Mouse (Mus musculus) liver, postnatal 0 days (tissue): Measurements from ENCODE around the gene Tmem260. TPM values are rescaled to one million over a fixed set of nuclear protein-coding genes. Genes with fewer than 3 reads are reported as not detected.

ENCODE experiments used
- ATAC-seq: fragments of 200-750 bp; cut with Nextera tagmentation; 2 replicates; pipeline ENCODE4 v1.8.0; 2017; ENCODE audit warnings: mild to moderate bottlenecking, moderate library complexity
- DNase-seq: peaks from one replicate; pipeline ENCODE4 v3.0.0-alpha.2; 2016
- H3K27ac ChIP-seq: fragments of 300-500 bp; sonication (generic); 2 replicates; pipeline ENCODE4 v1.5.1; 2014; ENCODE audit warnings: antibody characterized with exemption, moderate library complexity, mild to moderate bottlenecking, low read depth
- H3K27me3 ChIP-seq: fragments of 300-500 bp; sonication (generic); 2 replicates; pipeline ENCODE4 v1.6.1; 2014; ENCODE audit warnings: low read length, control low read depth, mixed read lengths; ENCODE audit not compliant: insufficient read depth
- H3K36me3 ChIP-seq: fragments of 300-500 bp; sonication (generic); replicated peaks from 2 replicates; pipeline ENCODE4 v1.6.1; 2014; ENCODE audit warnings: mild to moderate bottlenecking, control low read depth, low read length, moderate library complexity, mixed read lengths; ENCODE audit not compliant: insufficient read depth
- H3K4me1 ChIP-seq: fragments of 300-500 bp; sonication (generic); 2 replicates; pipeline ENCODE4 v1.6.1; 2014; ENCODE audit warnings: antibody characterized with exemption, mild to moderate bottlenecking, control low read depth; ENCODE audit not compliant: insufficient read depth
- H3K4me2 ChIP-seq: fragments of 300-500 bp; sonication (generic); 2 replicates; pipeline ENCODE4 v1.6.1; 2014; ENCODE audit warnings: low read depth, mild to moderate bottlenecking, low read length, moderate library complexity, mixed read lengths
- H3K4me3 ChIP-seq: fragments of 300-500 bp; sonication (generic); 2 replicates; pipeline ENCODE4 v1.5.1; 2014; ENCODE audit warnings: low read depth, low read length
- H3K9ac ChIP-seq: fragments of 300-500 bp; sonication (generic); replicated peaks from 2 replicates; pipeline ENCODE4 v1.6.1; 2014; ENCODE audit warnings: mild to moderate bottlenecking, moderate library complexity
- H3K9me3 ChIP-seq: fragments of 300-500 bp; sonication (generic); 2 replicates; pipeline ENCODE4 v1.6.1; 2016; ENCODE audit warnings: mild to moderate bottlenecking, control low read depth, low read length, mixed read lengths
- CTCF ChIP-seq: sonication (generic); IDR thresholded peaks from 2 replicates; pipeline ENCODE4 v1.5.1; 2016; ENCODE audit warnings: antibody characterized with exemption, low read depth
- EP300 ChIP-seq: IDR thresholded peaks from 2 replicates; pipeline ENCODE4 v1.6.1; 2016; ENCODE audit warnings: antibody characterized with exemption, low read depth, mild to moderate bottlenecking
- WGBS: fragments of 180-500 bp; shearing (Covaris S2); extraction: QIAGEN DNeasy Blood & Tissue Kit; methylation state at CpG from one replicate; pipeline ENCODE4 v1.1.7; 2014; ENCODE audit not compliant: insufficient replicate concordance; 5-methylcytosine and 5-hydroxymethylcytosine counted together
- polyA plus RNA-seq: library from polyadenylated mRNA; unstranded; fragments of >200 nt; fragmentation: Nextera tagmentation; extraction: Ambion mirVana; gene quantifications from 2 replicates; pipeline ENCODE4 v1.2.1, GENCODE M21; 2015

Gene Tmem260
- polyA plus RNA-seq, 1 experiment from 2014 or later: 5.4 TPM

DNA sequence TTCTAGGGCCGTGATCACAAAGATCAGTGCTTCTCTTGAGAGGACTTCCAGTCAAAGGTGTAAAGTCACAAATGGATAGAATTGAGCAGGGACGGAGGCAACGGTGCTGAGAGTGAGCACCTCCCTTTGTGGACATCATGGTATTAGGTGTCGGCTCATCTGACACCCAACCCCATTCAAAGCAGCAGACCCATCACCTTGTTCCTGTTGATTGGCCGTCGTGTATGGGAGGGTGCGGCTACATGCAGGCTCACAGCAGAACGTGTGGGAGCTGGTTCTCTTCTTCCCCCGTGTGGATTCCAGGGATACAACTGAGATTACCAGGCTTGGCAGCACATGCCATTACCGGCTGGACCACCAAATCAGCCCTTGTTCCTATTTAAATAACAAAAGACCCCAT, 84.7 kb downstream of the Tmem260 start:
- Histone ChIP-seq H3K4me3 (no peak overlapping the region), H3K36me3 (no peaks in the 10 kb centered on the region), H3K9ac (no peak overlapping the region), H3K27me3 (no peaks in the 10 kb centered on the region), H3K27ac (no peak overlapping the region), H3K4me1 (no peaks in the 10 kb centered on the region), H3K9me3 (no peaks in the 10 kb centered on the region), H3K4me2 (no peak overlapping the region)
- TF ChIP-seq EP300 (no peak), CTCF (no peak)
- DNase-seq (no peak), ATAC-seq (no peak)
- 59% methylated on average over 10 of the region's 10 CpGs for WGBS

DNA sequence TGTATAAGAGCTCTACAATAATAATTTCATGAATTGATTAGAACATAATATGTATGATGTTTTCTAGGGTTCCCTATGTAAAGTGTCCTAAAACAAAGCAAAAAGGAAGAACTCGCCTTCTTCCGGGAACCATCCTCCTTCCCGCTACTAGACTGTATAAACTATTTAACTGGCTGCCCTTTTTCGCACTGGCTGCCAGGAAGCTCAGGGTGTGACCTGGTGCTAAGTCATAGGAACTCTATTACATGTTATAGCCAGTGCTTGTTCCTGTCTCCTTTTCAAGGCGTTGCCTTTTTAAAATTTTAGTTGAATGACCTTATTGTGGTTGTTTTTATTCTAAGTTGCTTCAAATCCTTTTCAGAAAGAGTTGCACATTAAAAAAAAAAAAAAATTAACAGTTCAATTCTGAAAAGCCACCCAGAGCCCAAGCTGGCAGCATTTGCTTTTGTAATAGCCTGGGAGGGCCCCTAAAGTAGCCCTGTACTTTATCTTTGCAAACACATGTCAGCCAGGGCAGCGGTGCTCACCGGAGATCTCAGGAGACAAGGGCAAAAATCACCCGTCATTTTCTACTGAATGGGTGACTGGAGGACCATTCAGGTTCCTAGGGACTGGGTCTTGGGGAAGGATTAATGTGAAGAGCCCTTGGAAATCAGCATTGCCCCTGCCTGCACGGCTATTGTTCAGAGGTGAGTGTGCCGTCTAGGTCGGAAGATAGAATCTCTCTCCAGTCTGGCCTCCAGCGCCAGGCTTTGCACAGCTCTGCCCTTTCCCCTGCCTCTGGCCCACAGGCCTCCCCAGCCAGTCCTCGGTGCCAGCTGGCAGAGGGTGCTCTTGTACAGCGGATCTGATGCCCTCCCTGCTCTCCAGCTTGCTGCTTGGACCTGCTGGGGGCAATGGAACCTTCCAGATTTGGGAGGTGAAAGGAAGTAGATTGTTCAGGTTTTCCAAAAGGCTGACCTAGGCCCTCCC, 92.2 kb downstream of the Tmem260 start:
- no peaks in the 10 kb centered on the region; the same call in 1 of the 2 replicates for H3K4me1 ChIP-seq
- WGBS: 47% methylated on average over 14 of the region's 14 CpGs
- peak overlapping the region; percentile 41 for H3K4me3 ChIP-seq
- no peaks in the 10 kb centered on the region for H3K36me3 ChIP-seq
- H3K9ac ChIP-seq: peak overlapping the region; percentile 53
- peak; percentile 60 for DNase-seq
- peak overlapping the region; percentile 52 for H3K4me2 ChIP-seq
- ATAC-seq: peak; percentile 96
- peak overlapping the region; percentile 79 for H3K27ac ChIP-seq
- TF ChIP-seq EP300: peak; percentile 94
- TF ChIP-seq CTCF: peak; percentile 54
- H3K9me3 ChIP-seq: no peaks in the 10 kb centered on the region
- H3K27me3 ChIP-seq: no peaks in the 10 kb centered on the region

DNA sequence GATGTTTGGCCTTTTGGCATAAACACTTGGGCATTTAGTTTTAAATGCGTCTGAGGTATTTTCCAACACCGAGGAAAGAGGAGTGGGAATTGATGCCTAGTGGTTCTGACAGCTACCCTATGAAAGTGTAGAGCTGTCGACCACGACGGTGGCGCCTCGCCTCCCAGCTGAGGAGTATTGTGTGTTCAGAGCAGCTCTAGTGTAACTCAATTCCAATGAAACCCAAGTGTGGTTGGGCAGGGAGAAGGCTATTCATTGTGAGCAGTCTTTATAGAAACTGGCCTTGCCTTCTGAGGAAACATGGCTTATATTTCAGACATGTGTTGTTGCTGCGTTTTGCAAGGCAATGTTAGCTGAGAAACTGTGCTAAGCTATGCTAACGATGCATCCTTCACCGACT, 99.2 kb downstream of the Tmem260 start:
- ATAC-seq (no peak), DNase-seq (no peak)
- Histone ChIP-seq H3K27me3 (no peaks in the 10 kb centered on the region), H3K27ac (no peak overlapping the region), H3K36me3 (no peaks in the 10 kb centered on the region), H3K4me3 (no peak overlapping the region), H3K4me2 (no peak overlapping the region), H3K9ac (no peak overlapping the region), H3K4me1 (no peaks in the 10 kb centered on the region), H3K9me3 (no peaks in the 10 kb centered on the region)
- TF ChIP-seq EP300 (no peak), CTCF (no peak)
- 83% methylated on average over 10 of the region's 10 CpGs for WGBS

DNA sequence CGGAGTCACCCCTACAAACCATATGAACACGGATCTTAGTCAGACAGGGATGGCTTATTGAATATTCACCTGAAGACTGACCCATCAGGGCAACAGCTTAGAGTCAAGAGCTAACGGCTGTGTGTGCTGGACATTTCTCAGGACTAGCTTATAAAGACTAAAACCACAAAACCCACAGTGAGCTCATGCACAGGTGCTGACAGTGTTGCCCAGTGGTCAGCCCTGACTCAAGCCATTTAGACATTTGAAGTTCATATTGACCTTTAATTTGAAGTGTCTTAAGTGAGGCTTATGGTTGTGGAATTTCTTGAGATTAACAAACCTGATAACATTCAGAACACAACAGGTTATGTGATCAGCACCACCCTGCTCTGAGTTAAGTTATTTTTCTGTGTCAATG, 100.1 kb downstream of the Tmem260 start:
- DNase-seq (no peak), ATAC-seq (no peak)
- Histone ChIP-seq H3K4me2 (no peak overlapping the region), H3K36me3 (no peaks in the 10 kb centered on the region), H3K4me3 (no peak overlapping the region), H3K9ac (no peak overlapping the region), H3K27ac (no peak overlapping the region), H3K9me3 (no peaks in the 10 kb centered on the region), H3K27me3 (no peaks in the 10 kb centered on the region), H3K4me1 (no peaks in the 10 kb centered on the region)
- TF ChIP-seq CTCF (no peak), EP300 (no peak)
- 74% methylated on average over 3 of the region's 3 CpGs for WGBS

DNA sequence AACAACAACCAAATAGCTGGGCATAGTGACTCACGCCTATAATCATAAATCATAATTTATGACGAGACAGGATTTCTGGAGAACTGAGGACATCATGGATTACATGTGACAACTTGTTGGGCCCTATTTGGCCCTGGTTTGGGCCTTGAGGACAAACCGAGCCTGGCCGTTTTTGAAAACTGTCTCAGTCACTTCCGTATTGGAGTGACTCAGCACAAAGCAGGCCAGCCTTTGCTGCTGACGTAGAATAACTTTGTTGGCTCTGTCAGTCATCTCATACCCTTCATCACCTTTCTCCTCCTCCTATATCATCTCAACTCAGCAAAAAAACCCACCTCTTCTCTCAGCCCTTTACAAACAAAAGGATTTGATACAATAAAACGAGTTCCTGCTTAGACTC, 103.8 kb downstream of the Tmem260 start:
- ATAC-seq (no peak), DNase-seq (no peak)
- TF ChIP-seq CTCF (no peak), EP300 (no peak)
- Histone ChIP-seq H3K36me3 (no peaks in the 10 kb centered on the region), H3K27me3 (no peaks in the 10 kb centered on the region), H3K4me1 (no peaks in the 10 kb centered on the region), H3K9ac (no peak overlapping the region), H3K27ac (no peak overlapping the region), H3K4me3 (no peak overlapping the region), H3K4me2 (no peak overlapping the region), H3K9me3 (no peaks in the 10 kb centered on the region)
- WGBS: 63% methylated on average over 7 of the region's 7 CpGs

DNA sequence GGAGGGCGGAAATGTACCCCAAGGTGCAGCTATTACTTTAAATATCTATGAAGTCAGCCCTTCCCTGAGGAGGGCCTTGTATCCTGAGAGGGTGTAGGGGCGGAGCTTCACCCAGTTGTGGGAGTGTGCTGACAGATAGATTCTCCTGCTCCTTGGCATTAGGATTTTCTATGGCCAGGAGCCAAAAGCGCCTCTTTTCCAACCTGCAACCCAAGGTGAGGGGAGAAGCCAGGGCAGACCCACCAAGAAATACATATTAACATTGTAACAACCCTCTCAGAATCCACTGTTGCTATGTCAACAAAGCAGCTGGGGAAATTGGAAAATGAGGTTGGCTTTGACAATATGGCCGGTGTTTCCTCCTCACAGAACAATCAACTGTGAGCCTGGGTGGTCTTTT, 107.3 kb downstream of the Tmem260 start:
- no peak overlapping the region for H3K27ac ChIP-seq
- no peak overlapping the region for H3K4me2 ChIP-seq
- no peaks in the 10 kb centered on the region for H3K4me1 ChIP-seq
- no peaks in the 10 kb centered on the region for H3K27me3 ChIP-seq
- WGBS: 67% methylated on average over 4 of the region's 4 CpGs
- DNase-seq (no peak), ATAC-seq (no peak)
- no peak for TF ChIP-seq EP300
- no peak overlapping the region for H3K4me3 ChIP-seq
- no peak overlapping the region for H3K9ac ChIP-seq
- no peaks in the 10 kb centered on the region for H3K9me3 ChIP-seq
- H3K36me3 ChIP-seq: no peaks in the 10 kb centered on the region
